ENCODE assay signal across 20 mouse cellular contexts in the genomic region with DNA sequence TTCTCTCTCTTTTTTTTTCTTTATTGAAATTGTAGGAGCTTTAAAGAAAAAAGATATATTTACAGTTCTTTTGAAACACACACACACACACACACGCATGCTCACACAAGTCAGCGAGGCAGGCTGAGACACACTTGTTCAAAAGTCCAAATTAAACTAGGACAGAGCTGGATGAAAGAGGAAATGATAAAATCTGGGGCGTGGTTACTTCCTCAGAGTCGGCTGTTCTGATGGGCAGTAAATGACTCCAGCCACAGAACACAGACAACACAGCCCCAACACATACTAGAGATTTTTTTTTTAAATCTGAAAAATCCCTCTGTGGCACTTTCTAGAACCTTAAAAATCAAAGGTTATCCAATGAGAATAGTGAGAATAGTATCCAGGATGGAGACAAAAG. TPM values are rescaled to one million over a fixed set of nuclear protein-coding genes. Genes with fewer than 3 reads are reported as not detected.
A peak's percentile ranks its signal among the peaks of the same experiment; 100 is the strongest.
DNase-seq lines count a peak whose midpoint lies in the region; ATAC-seq lines count a peak whose summit lies in the region.
"Had no signal": no experiment of that assay in that cellular context is flagged by ENCODE, and none has a peak within 500 bp of the region (broad histone marks: within the 10 kb centered on the region; RNA-seq: fewer than 3 reads in every experiment).

No protein-coding gene starts in this region.

- H3K4me1 ChIP-seq in liver, embryonic 11.5 days (replicated peaks; ENCODE audit: control insufficient read depth, insufficient read depth, low read length), result peaks cover 12% of the 10 kb centered on the region; the same call in 1 of the 2 replicates
- H3K4me1 ChIP-seq: embryonic facial prominence, embryonic 12.5 days; forebrain, embryonic 12.5 days; heart, embryonic 13.5 days; hindbrain, embryonic 13.5 days had no signal

- H3K4me3 ChIP-seq in macrophage (ENCODE audit: inconsistent target), result no peak overlapping the region
- no peak overlapping the region for H3K4me3 ChIP-seq in liver, embryonic 11.5 days (ENCODE audit: low read depth, low read length)
- H3K4me3 ChIP-seq: embryonic facial prominence, embryonic 12.5 days; forebrain, embryonic 12.5 days; heart, embryonic 13.5 days; hindbrain, embryonic 13.5 days had no signal

- H3K9me3 ChIP-seq in liver, embryonic 11.5 days (ENCODE audit: control insufficient read depth, low read length), result no peaks in the 10 kb centered on the region
- H3K9me3 ChIP-seq: embryonic facial prominence, embryonic 12.5 days; forebrain, embryonic 12.5 days; heart, embryonic 13.5 days; hindbrain, embryonic 13.5 days had no signal

- peaks cover 23% of the 10 kb centered on the region; the same call in 1 of the 2 replicates for H3K79me2 ChIP-seq in macrophage (ENCODE audit: inconsistent target)

- H3K4me2 ChIP-seq in liver, embryonic 11.5 days, result no peak overlapping the region
- H3K4me2 ChIP-seq: embryonic facial prominence, embryonic 12.5 days; forebrain, embryonic 12.5 days; heart, embryonic 13.5 days; hindbrain, embryonic 13.5 days had no signal

- no peak overlapping the region for H3K9ac ChIP-seq in liver, embryonic 11.5 days (ENCODE audit: low read depth, low read length)
- H3K9ac ChIP-seq: embryonic facial prominence, embryonic 12.5 days; forebrain, embryonic 12.5 days; heart, embryonic 13.5 days; hindbrain, embryonic 13.5 days had no signal

- intact Hi-C loops in heart, postnatal 14 days (cut with DNase I), result no loop called here

- no peaks in the 10 kb centered on the region for H3K27me3 ChIP-seq in liver, embryonic 11.5 days (replicated peaks; ENCODE audit: control insufficient read depth, insufficient read depth, low read length)
- H3K27me3 ChIP-seq: CH12.LX; embryonic facial prominence, embryonic 12.5 days; forebrain, embryonic 12.5 days; heart, embryonic 13.5 days; hindbrain, embryonic 13.5 days had no signal

- 12% methylated on average over 4 of the region's 4 CpGs for WGBS in macrophage (ENCODE audit: missing documents)
- 46% methylated on average over 4 of the region's 4 CpGs for WGBS in liver, embryonic 11.5 days

- H3K27ac ChIP-seq in macrophage, result 0 out of 2 replicates have a peak overlapping the region, but pooled peaks have one; percentile 19
- H3K27ac ChIP-seq in liver, embryonic 11.5 days (ENCODE audit: low read depth, low read length), result no peak overlapping the region
- H3K27ac ChIP-seq: embryonic facial prominence, embryonic 12.5 days; forebrain, embryonic 12.5 days; heart, embryonic 13.5 days; hindbrain, embryonic 13.5 days had no signal

- DNase-seq in heart, adult 11 months, result peak; percentile 81
- no peak for DNase-seq in heart, postnatal 14 days
- DNase-seq in lung, postnatal 36 days, result peak; percentile 66
- no peak for DNase-seq in lung, postnatal 4 days
- DNase-seq in spleen, adult 18-20 months, result no peak
- no peak for DNase-seq in testis, postnatal 14 days (ENCODE audit: low spot score)
- no peak for DNase-seq in liver, embryonic 11.5 days (ENCODE audit: low spot score)
- DNase-seq: adrenal gland, adult 8-10 months; adrenal gland, postnatal 36 days; cerebellum, adult 11 months; cerebellum, adult 8-10 months; cerebellum, postnatal 14 days; gastrocnemius, postnatal 10 days had no signal

- no peak for ATAC-seq in liver, embryonic 11.5 days (replicated peaks; ENCODE audit: low FRiP score)
- ATAC-seq: forebrain, embryonic 16.5 days had no signal

- no peaks in the 10 kb centered on the region for H3K36me3 ChIP-seq in macrophage (ENCODE audit: inconsistent target)
- H3K36me3 ChIP-seq in liver, embryonic 11.5 days (ENCODE audit: control insufficient read depth, insufficient read depth, low read length), result no peaks in the 10 kb centered on the region
- H3K36me3 ChIP-seq: embryonic facial prominence, embryonic 12.5 days; forebrain, embryonic 12.5 days; heart, embryonic 13.5 days; hindbrain, embryonic 13.5 days had no signal

RNA-seq across cellular contexts. Expression of gene Mcub, which starts 26.2 kb away (rescaled TPM):
- 1 to 10 TPM; 2.2 to 2.6 TPM for total RNA-seq in heart, postnatal 14 days (2021)
- total RNA-seq in macrophage (2018; cell fraction: chromatin; rRNA removed), result 10 to 100 TPM in 6 of 26 experiments, 1 to 10 TPM in 20; 3.0 to 15.3 (median 7.6) TPM
- 10 to 100 TPM; 19.3 to 34.9 (median 26.7) TPM for total RNA-seq in macrophage (2018; cell fraction: cytosol; rRNA removed)
- 10 to 100 TPM in 16 of 26 experiments, 1 to 10 TPM in 10; 7.0 to 16.2 (median 10.6) TPM for total RNA-seq in macrophage (2018; cell fraction: nucleus; rRNA removed)
- 27.0 to 32.9 TPM (median 32.2 TPM) in 3 replicates for polyA plus RNA-seq in macrophage (2018)
- polyA plus RNA-seq in liver, embryonic 11.5 days (2014; fragmentation: Nextera tagmentation; extraction: Ambion mirVana), result 3.5 and 4.3 TPM in 2 replicates

RNA-seq across cellular contexts. Expression of gene Casp6, which starts 42.6 kb away (rescaled TPM):
- 10 to 100 TPM; 16.2 to 20.0 TPM for total RNA-seq in heart, postnatal 14 days (2021)
- total RNA-seq in macrophage (2018; cell fraction: chromatin; rRNA removed), result 10 to 100 TPM in 6 of 26 experiments, 1 to 10 TPM in 20; 2.1 to 15.8 (median 5.7) TPM
- total RNA-seq in macrophage (2018; cell fraction: cytosol; rRNA removed), result 10 to 100 TPM in 25 of 26 experiments, 1 to 10 TPM in 1; 9.9 to 24.9 (median 14.0) TPM
- total RNA-seq in macrophage (2018; cell fraction: nucleus; rRNA removed), result 10 to 100 TPM in 3 of 26 experiments, 1 to 10 TPM in 23; 1.7 to 14.7 (median 5.0) TPM
- 16.3 to 27.9 TPM (median 24.4 TPM) in 3 replicates for polyA plus RNA-seq in macrophage (2018)
- 80.7 and 82.4 TPM in 2 replicates for polyA plus RNA-seq in liver, embryonic 11.5 days (2014; fragmentation: Nextera tagmentation; extraction: Ambion mirVana)

Comparison
In these comparisons a context has a peak if more than half of its experiments do, and no peak if none do; other contexts are left out.
1. DNase-seq: peak in heart, adult 11 months (single experiment) and lung, postnatal 36 days (single experiment); none in heart, postnatal 14 days (0 of 2), lung, postnatal 4 days (0 of 2), spleen, adult 18-20 months (0 of 2), testis, postnatal 14 days (single experiment) and liver, embryonic 11.5 days (single experiment).